Mouse (Mus musculus) neural tube, embryonic 10.5 days (tissue): ENCODE data around the gene Itgb1bp2.

Experiments used
- DNase-seq: peaks from one replicate; pipeline ENCODE4 v3.0.0-alpha.2; 2017; ENCODE audit warnings: low spot score; ENCODE audit errors: extremely low spot score

Gene Itgb1bp2

GRCm38 (mm10) chrX:101448886-101449475 is at the start of gene Itgb1bp2:
TSS of gene Itgb1bp2 (plus strand) at chrX:101449088.
- DNase-seq = no peak

DNA sequence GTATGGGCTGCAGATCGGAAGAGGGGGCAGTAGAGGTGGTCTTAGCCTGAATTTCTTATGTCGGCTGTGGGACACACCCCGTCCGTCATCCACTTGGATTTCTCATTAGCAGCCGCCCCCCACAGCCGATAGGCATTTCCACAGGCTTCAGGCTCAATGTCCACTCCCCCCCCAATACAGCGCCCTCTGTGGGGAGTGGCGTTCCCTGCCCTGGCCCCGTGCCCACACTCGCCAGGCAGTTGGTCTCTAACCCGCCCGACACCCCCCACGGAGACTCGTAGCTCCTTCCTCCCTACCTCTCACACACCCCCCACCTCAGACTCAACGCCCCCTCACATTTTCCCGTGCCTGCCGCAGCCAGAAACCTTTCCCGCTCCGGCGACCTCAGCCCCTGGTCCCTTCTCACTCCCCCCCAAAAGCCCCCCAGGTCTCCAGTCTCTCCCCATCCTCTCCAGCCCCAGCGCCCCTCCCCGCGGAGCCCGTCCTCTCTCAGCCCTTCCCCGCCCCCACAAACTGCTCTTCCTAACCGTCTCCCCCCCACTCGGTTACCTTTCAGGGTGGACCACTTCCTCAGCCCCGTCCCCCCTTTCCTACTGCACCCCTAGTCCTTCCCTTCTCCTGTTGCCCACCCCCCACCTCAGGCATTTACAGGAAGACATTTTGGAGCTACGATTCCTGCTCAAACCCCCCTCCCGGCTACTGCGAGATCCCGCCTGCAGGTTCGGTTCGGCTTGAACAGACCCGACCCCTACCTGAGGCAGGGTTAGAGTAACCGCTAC is 29.8 kb upstream of the Itgb1bp2 start:
- peak; percentile 31 for DNase-seq

DNA sequence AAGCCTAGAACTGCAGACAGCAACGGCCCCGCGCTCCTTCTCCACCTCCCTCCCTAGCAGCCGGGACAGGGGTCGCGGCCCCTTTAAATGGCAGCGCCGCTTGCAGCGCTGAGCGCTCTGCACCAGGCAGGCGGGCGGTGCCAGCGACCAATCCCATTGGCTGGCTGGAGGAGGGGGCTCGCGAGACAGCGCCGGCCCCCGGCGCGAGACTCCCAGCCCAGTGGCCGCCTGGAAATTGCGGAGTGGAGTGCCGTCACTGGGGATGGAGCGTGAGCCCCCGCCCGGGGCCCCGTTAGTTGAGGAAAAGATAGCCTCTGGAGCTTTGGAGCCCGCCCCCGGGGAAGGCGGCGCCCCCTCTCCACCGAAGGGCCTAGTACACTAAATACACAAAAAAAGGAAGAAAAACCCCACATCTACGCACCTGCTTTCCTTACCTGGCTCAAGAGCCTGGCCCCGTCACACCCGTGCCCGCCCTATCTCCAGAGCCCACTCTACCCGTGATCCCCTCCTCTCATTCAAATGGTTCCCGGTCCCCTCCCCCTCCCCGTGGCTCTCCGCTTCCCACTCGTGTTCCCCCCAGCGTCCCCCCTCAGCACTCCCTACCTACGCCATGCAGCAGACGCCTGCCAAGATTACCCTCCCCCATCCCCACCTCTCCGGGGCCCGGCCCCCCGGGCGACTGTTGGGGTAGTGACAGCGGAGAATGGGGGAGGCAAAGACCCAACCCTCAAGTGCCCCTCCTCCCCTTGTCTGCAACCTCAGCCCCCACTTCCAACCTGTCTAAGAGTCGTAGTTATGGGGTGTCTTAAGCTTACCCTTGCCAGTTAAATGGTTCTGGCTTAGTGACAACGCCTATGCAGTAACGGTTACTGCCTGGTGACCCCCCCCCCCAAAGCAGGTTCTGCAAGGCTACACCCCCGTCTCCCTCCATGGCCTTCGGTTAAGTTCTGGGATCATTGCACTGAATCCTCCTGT is 28.9 kb upstream of the Itgb1bp2 start:
- DNase-seq = peak; percentile 75

DNA sequence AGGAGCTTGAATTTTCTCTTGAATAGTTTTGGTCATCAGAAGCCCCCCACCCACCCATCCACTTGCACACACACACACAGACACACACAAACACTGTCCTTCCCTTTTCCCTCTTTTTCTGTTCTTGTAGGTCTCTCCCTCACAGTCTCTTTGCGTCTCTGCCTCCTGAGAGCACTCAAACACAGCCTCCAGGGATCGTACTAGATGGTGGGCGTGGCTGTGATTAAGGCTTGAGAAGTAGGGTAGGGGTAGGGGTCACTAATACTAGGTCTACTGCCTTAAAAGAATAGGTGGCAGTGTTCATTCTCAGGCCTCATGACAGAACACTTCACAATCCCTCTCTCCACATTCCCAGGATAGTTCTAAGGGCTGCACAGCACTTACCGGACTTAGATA is 28.2 kb upstream of the Itgb1bp2 start, which contains the start of gene Zmym3:
Zmym3 (minus strand) TSS at position 150 of the 396 bp plus-strand sequence.
- no peak for DNase-seq

- no peak for DNase-seq
These were observed 25.4 kb upstream of the Itgb1bp2 start for GRCm38 (mm10) chrX:101423462-101423861.

DNA sequence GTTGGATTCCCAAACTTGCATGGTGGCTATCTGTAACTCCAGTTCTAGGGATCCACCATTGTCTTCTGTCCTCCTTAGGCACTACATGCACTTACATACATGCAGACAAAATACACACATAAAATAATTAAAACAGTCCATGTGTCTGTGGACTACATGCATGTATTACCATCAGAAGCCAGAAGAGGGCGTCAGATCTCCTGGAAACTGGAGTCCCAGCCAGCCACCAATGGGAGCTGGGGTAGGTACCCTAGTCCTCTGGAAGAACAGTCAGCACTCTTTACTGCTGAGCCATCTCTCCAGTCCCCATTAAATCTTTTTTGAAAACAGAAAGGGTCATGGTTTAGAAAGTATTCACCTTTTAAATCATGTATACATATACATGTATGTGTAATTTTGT is 21.1 kb upstream of the Itgb1bp2 start:
- no peak for DNase-seq

GRCm38 (mm10) chrX:101428785-101429141 is 20.1 kb upstream of the Itgb1bp2 start:
- peak; percentile 24 for DNase-seq

DNA sequence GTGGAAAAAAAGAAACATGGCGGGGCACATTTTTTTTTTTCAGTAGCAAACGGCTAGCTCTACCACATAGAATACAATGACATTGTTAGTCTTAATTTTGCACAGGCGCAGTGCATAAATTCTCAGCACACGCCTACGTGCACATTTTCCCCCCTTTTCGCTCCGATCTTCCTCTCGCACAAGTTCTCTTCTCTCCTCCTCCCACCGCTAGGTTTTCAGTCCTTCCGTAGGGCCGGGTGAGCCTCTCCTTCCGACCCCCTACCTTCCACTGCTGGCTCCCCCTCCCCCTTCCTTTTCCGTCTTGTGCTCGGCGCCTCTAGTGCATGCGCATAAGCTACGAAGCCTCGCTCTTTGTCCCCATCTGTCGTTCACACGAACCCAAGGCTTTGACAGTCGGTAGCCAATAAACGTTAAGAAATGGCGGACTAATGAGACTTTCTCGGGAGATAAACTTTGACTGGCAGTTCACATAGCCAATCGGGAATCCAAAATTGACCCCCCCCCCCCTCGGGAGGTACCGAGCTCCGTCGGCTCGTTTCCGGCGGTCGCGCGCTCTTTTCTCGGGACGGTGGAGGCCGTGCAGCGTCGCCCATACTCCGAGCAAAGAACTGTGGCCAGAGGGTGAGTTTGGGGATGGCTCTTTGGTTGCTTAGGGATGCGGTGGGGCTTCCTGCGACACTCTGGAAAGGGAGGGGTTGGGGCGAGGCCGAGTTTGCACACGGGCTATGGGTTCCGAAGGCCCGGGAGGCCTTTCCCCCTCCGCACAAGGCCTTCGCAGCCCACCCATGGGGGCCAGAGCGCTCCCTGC is 19.5 kb upstream of the Itgb1bp2 start, which contains the start of gene Nono:
Nono (plus strand) TSS at position 177 of the 808 bp plus-strand sequence.
- DNase-seq = peak; percentile 81

- DNase-seq = no peak
These were observed 18.9 kb upstream of the Itgb1bp2 start for GRCm38 (mm10) chrX:101429976-101430375.

DNA sequence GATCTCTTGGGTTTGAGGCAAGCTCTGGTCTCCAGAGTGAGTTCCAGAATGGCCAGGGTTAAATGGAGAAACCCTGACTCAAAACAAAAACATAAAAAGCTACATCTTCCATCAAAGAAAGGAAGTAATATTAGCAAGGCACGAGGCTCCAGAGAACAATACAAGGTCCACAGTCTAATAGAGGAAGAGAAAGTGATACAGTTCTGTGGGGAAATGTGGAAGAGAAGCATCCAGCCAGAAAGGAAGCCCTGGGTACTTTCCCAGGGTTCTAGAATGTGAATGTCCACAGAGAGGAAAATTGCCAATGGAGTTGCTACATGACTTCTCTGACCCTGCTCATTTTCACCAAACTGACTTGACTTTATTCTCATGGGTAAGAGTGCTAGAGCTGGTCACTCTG is 2.3 kb downstream of the Itgb1bp2 start:
- no peak for DNase-seq

DNA sequence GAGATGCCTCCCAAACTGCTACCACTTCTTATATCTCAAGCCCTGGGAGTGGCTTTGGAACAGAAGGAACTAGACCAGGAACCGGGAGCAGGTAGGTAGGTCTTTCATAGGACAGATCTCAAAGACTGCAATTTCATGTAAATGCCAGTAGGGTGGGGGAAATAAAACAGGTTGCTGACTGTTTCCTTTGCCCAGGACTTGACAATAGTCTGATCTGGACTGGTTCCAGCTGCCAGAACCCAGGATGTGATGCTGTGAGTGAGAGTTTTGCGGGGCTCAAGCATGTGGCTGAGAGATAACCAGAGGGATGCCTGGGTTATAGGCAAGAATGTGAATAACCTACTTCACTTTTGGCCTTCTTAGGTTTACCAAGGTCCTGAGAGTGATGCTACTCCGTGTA is 2.7 kb downstream of the Itgb1bp2 start:
- DNase-seq = no peak

GRCm38 (mm10) chrX:101472202-101472601 is 23.3 kb downstream of the Itgb1bp2 start:
- DNase-seq = no peak

DNA sequence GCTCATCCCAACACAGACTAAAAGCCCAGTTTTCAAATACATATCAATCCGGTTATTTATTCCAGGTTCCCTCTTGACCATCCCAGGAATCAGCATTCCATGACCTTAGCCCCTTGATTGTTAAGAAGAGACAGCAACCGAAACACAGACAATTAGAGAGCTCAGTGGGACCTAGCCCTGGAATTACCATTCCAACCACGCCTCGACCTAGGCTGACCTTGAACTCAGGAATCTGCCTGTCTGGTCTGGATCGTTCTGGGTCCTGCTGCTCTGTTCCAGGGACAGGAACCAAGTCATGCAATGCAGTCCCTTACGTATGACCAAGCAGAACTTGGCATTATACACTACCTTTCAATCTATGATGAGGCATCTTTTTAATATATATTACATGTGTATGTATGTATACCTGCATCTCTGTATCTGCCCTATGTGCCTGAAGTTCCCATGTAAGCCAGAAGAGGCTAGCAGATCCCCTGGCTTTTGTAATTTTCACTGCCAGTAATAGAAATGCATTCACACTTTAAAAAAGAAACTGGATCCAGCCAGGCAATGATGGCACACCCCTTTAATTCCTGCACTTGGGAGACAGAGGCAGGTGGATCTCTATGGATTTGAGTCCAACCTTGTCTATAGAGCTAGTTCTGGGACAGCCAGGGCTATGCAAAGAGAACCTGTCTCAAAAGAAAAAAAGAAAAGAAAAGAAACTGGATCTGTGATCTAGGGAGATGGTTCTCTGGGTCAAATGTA is 32.9 kb downstream of the Itgb1bp2 start:
- no peak for DNase-seq

DNA sequence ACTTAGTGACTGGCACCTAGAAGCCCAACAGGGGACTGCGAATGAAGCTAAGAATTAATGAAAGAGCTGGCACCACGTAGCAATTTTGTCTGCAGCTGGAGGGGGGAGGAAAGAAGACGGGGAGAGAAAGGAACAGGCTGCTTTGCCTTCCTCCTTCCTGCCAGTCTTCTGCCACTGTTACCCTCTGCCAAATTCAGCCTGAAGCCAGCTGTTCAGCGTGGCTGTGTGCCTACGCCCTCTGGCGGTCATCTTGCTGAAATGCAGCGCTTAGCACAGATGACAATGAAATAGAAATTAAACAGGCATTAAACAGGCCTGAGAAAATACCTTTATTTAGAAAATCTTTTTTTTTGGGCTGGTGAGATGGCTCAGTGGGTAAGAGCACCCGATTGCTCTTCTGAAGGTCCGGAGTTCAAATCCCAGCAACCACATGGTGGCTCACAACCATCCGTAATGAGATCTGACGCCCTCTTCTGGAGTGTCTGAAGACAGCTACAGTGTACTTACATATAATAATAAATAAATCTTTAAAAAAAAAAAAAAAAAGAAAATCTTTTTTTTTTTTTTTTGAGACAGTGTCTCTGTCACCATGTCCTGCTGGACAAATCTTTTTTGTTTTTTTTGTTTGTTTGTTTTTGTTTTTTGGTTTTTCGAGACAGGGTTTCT is 37.7 kb downstream of the Itgb1bp2 start:
- DNase-seq = peak; percentile 27
